Mouse (Mus musculus) mature B cell (primary cell): Measurements from ENCODE around the gene Lyrm7.
"Not testable (repeated sequence)": the region's sequence is repeated elsewhere in the genome, so short reads cannot be mapped to it uniquely, and the experiment has no call there.

Experiments used
- in situ Hi-C: fragments of 300-500 bp; cut with MboI; formaldehyde crosslinking; loops from 2 replicates; pipeline ENCODE4 v1.14.3; 2019

The Lyrm7 gene

GRCm38 (mm10) chr11:54860256-54861038 lies at the start of gene Lyrm7:
TSS of gene Lyrm7 (minus strand) at chr11:54860916.
- in situ Hi-C loops: loop anchor here (5.0 kb wide), 1 partner anchor 153 kb away; no protein-coding TSS in a partner anchor

GRCm38 (mm10) chr11:54910081-54910665 lies 49.5 kb upstream of the Lyrm7 start:
- in situ Hi-C loops: no loop called here

DNA sequence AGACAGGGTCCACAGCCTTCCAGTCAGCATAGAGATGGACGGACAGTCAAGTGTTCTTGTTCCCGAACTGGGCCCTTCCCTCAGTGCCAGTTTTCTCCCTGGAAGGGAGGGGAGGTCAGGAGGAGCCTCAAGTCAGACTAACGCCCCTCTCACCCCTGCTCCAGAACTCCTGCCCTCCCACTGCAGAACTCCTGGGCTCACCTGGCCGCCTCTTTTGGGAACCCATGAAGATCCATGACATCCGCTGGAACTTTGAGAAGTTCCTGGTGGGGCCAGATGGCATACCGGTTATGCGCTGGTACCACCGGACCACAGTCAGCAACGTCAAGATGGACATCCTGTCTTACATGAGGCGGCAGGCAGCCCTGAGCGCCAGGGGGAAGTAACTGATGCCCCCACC lies 48.6 kb upstream of the Lyrm7 start:
- in situ Hi-C loops: no loop called here

DNA sequence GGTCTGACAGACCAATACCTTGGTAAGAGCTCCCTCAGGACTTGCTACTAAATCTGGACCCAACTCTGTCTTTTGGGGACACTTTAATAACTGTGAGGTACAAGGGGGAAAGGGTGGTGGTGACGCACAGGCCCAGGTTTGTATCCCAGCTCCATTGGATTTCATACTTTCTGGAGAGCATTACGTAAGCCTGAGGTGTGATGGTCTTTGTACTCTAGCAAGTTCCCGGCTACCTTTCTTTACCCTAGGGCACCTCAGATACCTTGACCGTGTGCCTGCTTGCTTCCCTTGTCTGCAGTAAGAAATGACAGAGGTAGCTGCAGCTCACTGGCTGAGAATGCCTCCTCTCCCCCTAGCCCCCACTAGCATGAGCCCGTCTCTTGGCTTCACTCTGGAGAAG lies 46.5 kb upstream of the Lyrm7 start:
- in situ Hi-C loops: no loop called here

DNA sequence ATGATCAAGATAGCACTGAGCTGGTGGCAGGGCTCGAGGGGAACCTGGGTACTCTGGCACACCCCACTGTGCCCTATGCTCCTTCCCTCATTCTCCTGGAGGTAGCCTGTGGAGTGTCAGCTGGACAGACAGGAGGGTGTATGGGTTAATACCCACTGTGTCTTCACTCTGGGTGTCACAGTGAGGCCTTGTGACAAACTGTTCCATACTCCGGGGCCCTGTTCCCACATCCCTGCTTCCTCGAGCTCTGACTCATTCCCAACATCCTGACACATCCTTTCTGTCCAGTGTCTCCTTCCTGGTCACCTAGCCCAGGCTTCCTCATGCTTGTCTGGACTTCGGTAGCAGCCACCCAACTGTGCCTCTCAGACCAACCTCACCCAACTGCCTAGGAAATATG lies 45.8 kb upstream of the Lyrm7 start:
- in situ Hi-C loops: no loop called here

DNA sequence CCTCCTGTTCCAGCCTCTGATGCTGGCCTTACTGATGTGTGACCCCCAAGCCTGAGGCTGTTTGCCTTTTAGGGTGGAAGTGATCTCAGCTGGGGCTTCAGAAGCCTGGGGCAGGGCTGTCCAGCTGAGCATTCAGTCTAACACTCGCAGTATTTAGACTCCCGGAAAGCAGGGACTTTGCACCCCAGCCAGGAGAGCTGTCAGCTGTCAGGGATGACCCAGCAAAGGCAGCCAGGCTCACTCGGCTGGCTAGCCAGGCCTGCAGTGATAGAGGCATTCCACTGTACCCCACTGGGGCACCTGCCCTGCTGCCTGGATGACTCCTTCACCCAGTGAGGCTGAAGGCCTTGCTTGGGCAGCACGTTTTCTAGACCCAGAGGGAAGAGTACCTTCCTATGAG lies 45.2 kb upstream of the Lyrm7 start:
- in situ Hi-C loops: no loop called here

DNA sequence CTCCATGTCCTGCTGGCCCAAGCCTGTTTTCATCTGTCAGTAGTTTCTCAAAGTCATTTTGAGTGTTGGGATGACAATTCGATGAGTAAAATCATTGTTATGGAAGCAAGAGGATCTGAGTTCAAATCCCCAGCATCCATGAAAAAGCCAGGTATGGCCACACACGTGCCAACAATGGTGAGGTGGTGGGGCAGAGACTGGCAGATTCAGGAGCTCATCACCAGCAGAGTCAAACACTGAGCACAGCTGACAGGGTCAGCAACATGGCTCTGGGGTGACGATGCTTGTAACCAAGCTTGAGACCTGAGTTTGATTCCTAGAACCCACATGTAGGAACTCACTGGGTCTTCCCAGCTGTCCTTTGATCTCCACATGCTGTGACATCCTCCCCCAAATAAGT lies 44.4 kb upstream of the Lyrm7 start:
- in situ Hi-C loops: no loop called here

- in situ Hi-C loops: no loop called here
Observed at GRCm38 (mm10) chr11:54903940-54904706, 43.4 kb upstream of the Lyrm7 start.

DNA sequence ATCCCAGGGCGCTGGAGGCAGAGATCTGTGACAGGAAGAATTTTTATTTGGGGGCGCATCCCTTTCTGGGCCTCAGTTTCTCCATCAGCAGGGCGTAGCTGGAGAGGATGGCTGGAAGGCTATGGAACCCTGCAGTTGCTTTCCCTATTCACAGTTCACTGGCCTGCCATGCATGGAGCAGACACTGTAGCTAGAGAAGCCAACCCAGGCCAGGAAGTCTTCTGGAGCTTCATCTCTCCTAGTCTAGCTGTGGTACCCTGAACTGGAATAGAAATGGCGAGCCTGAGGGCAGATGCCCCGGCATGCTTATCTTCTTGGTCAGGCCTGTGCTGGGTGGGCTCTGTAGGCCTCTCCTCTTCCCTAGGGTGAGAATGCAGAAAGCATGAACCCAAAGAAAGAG lies 42.6 kb upstream of the Lyrm7 start:
- in situ Hi-C loops: no loop called here

GRCm38 (mm10) chr11:54902333-54903323 lies 41.9 kb upstream of the Lyrm7 start, which contains the start of gene Gpx3:
TSS of gene Gpx3 (plus strand) at chr11:54902453.
- in situ Hi-C loops: no loop called here

- in situ Hi-C loops: no loop called here
Observed at GRCm38 (mm10) chr11:54899657-54900056, 38.9 kb upstream of the Lyrm7 start.

DNA sequence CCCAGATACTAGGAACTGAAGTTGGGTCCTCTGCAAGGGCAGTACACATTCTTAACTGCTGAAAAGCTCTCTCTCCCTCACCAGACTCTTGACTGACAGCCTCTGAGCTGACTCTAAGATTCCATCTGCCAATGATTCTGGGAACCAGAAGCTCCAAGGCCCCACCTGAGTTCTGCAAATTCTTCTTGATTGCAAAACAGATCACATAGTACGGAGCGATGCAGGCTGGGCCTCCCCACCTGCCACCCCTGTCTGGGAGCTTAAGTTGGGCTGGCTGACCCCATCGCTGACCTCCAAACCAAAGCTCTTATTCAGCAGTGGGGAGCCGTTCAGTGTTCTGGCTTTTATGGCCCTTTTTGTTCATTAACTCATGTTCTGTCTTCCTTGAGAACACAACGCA lies 36.8 kb upstream of the Lyrm7 start:
- in situ Hi-C loops: no loop called here

GRCm38 (mm10) chr11:54896646-54897045 lies 35.9 kb upstream of the Lyrm7 start:
- in situ Hi-C loops: not testable (repeated sequence)

- in situ Hi-C loops: no loop called here
Observed at GRCm38 (mm10) chr11:54894589-54894988, 33.9 kb upstream of the Lyrm7 start.

DNA sequence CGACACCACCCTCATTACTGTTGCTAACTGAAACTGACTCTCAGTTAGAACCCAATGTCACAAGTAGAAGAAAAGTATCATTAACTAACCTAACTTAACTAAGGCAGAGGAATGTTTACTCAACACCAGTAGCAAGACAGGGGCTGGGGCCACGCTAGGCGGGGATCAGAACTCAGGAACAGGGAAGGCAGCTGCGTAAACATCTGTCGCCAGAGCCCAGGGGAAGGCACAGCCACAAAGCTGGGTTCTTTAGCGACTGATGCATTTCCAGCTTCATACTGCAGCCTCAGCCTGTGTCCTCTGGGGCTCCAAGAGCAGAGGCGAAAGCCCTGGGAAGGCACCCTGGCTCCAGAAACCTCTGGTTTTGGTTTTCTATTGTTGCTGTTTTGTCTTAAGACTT lies 31.4 kb upstream of the Lyrm7 start:
- in situ Hi-C loops: no loop called here

GRCm38 (mm10) chr11:54891341-54891740 lies 30.6 kb upstream of the Lyrm7 start:
- in situ Hi-C loops: no loop called here

DNA sequence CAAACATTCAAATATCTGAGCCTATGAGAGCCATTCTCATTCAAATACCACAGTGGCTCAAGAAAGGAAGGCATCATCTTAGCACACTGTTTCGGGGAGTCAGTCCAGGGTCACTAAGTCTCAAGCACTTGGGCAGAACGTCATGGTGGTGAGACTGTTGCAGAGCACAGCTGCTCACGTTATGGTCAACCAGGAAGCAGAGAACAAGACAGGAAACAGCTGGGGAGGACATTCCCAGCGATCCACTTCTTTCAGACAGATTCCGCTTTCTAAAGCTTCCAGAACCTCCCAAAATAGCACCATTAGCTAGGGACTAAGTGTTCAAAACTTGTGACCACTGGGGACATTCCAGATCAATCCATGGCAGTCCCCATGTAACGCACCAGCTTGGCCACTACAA lies 27.2 kb upstream of the Lyrm7 start:
- in situ Hi-C loops: no loop called here

- in situ Hi-C loops: no loop called here
Observed at GRCm38 (mm10) chr11:54885406-54885805, 24.7 kb upstream of the Lyrm7 start.

DNA sequence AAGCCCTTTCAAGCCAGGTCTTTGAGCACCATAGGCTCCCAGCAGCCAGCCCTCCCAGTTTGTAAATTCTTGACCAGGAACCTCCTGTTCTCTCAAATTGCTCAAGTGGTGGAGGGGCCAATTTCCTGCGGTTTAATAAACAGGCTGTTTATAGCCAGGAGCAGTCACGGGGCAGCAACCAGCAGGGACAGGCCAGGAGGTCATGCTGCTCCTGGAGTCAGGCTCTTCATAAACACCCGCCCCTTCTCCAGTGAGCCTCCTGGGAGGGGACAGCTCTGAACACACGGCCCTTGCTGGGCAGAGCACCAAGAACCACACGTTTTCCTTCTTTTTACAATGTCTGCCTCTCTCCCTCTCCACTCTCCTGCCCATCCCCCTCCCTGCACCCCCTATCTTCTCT lies 24.2 kb upstream of the Lyrm7 start:
- in situ Hi-C loops: loop anchor here (5.0 kb wide), 1 partner anchor 42 kb away; no protein-coding TSS in a partner anchor

- in situ Hi-C loops: loop anchor here (5.0 kb wide), 1 partner anchor 43 kb away; no protein-coding TSS in a partner anchor
Observed at GRCm38 (mm10) chr11:54884197-54884828, 23.6 kb upstream of the Lyrm7 start.

DNA sequence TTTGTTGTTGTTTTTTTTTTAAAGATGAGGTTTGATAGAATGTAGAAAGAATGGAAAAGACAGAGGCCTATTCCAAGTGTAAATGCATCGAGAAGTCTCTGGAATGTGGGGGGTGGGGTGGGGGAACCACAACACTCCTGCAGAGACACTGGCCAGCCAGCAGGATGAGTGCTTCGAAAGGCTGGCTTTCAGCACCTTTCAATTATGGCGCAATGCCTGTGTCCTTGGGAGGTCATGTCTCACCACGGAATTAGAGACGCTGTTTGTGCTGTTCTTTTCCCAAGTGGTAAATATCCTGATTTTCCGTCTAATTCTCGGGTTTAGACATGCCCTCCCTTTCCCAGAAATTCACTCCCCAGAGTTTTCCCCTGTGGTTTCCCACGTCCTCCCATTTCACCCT lies 22.0 kb upstream of the Lyrm7 start:
- in situ Hi-C loops: loop anchor here (5.0 kb wide), 1 partner anchor 45 kb away; no protein-coding TSS in a partner anchor
